Mouse (Mus musculus): ENCODE results near the gene 1700001P01Rik. TPM values are rescaled to one million over a fixed set of nuclear protein-coding genes. Genes with fewer than 3 reads are reported as not detected.
A peak's percentile ranks its signal among the peaks of the same experiment; 100 is the strongest.

Gene 1700001P01Rik
- polyA plus RNA-seq, 1 experiment: not detected

- TF ChIP-seq CTCF (IDR thresholded peaks at IDR 0.05; ENCODE audit: extremely low read depth, insufficient read length, insufficient replicate concordance, low read depth, low read length) (no peak), POLR2A (IDR thresholded peaks at IDR 0.05; ENCODE audit: low read depth, low read length) (no peak)
- Histone ChIP-seq H3K36me3 (ENCODE audit: control insufficient read depth, insufficient read depth, low read length) (peaks cover 38% of the 10 kb centered on the region), H3K27me3 (ENCODE audit: control insufficient read depth, insufficient read depth, low read length) (no peaks in the 10 kb centered on the region), H3K4me3 (ENCODE audit: low read depth, low read length) (peak overlapping the region; percentile 26), H3K27ac (ENCODE audit: insufficient read depth, low read depth, low read length) (peak overlapping the region; percentile 23), H3K4me1 (ENCODE audit: control insufficient read depth, insufficient read depth, insufficient read length, low read length) (peaks cover 66% of the 10 kb centered on the region)
- 32% methylated on average over 15 of the region's 15 CpGs for WGBS
Measured at GRCm38 (mm10) chr11:97805662-97806612, 30.2 kb upstream of the 1700001P01Rik start.

GRCm38 (mm10) chr11:97804841-97805661, 29.3 kb upstream of the 1700001P01Rik start:
- peak overlapping the region; percentile 23 for H3K27ac ChIP-seq (ENCODE audit: insufficient read depth, low read depth, low read length)
- 24% methylated on average over 9 of the region's 9 CpGs for WGBS
- H3K4me1 ChIP-seq (ENCODE audit: control insufficient read depth, insufficient read depth, insufficient read length, low read length): peaks cover 63% of the 10 kb centered on the region
- H3K36me3 ChIP-seq (ENCODE audit: control insufficient read depth, insufficient read depth, low read length): peaks cover 35% of the 10 kb centered on the region
- H3K4me3 ChIP-seq (ENCODE audit: low read depth, low read length): no peak overlapping the region
- H3K27me3 ChIP-seq (ENCODE audit: control insufficient read depth, insufficient read depth, low read length): no peaks in the 10 kb centered on the region
- no peak for TF ChIP-seq CTCF (IDR thresholded peaks at IDR 0.05; ENCODE audit: extremely low read depth, insufficient read length, insufficient replicate concordance, low read depth, low read length)
- no peak for TF ChIP-seq POLR2A (IDR thresholded peaks at IDR 0.05; ENCODE audit: low read depth, low read length)

- Histone ChIP-seq H3K27me3 (ENCODE audit: control insufficient read depth, insufficient read depth, low read length) (no peaks in the 10 kb centered on the region), H3K36me3 (ENCODE audit: control insufficient read depth, insufficient read depth, low read length) (peaks cover 26% of the 10 kb centered on the region), H3K27ac (ENCODE audit: insufficient read depth, low read depth, low read length) (peak overlapping the region; percentile 60), H3K4me3 (ENCODE audit: low read depth, low read length) (peak overlapping the region; percentile 18; the same call in 1 of the 2 replicates), H3K4me1 (ENCODE audit: control insufficient read depth, insufficient read depth, insufficient read length, low read length) (peaks cover 52% of the 10 kb centered on the region)
- TF ChIP-seq CTCF (IDR thresholded peaks at IDR 0.05; ENCODE audit: extremely low read depth, insufficient read length, insufficient replicate concordance, low read depth, low read length): no peak
- TF ChIP-seq POLR2A (IDR thresholded peaks at IDR 0.05; ENCODE audit: low read depth, low read length): no peak
- WGBS: 55% methylated on average over 5 of the region's 5 CpGs
Measured at GRCm38 (mm10) chr11:97803847-97804246, 28.1 kb upstream of the 1700001P01Rik start.

- H3K27me3 ChIP-seq (ENCODE audit: control insufficient read depth, insufficient read depth, low read length): no peaks in the 10 kb centered on the region
- WGBS: 33% methylated on average over 6 of the region's 6 CpGs
- H3K27ac ChIP-seq (ENCODE audit: insufficient read depth, low read depth, low read length): peak overlapping the region; percentile 99
- TF ChIP-seq CTCF (IDR thresholded peaks at IDR 0.05; ENCODE audit: extremely low read depth, insufficient read length, insufficient replicate concordance, low read depth, low read length) (no peak), POLR2A (IDR thresholded peaks at IDR 0.05; ENCODE audit: low read depth, low read length) (no peak)
- no peak overlapping the region for H3K4me3 ChIP-seq (ENCODE audit: low read depth, low read length)
- peaks cover 13% of the 10 kb centered on the region for H3K36me3 ChIP-seq (ENCODE audit: control insufficient read depth, insufficient read depth, low read length)
- peaks cover 46% of the 10 kb centered on the region for H3K4me1 ChIP-seq (ENCODE audit: control insufficient read depth, insufficient read depth, insufficient read length, low read length)
Measured at GRCm38 (mm10) chr11:97802495-97802894, 26.8 kb upstream of the 1700001P01Rik start.

GRCm38 (mm10) chr11:97802194-97802470, 26.4 kb upstream of the 1700001P01Rik start:
- no peaks in the 10 kb centered on the region for H3K27me3 ChIP-seq (ENCODE audit: control insufficient read depth, insufficient read depth, low read length)
- H3K4me1 ChIP-seq (ENCODE audit: control insufficient read depth, insufficient read depth, insufficient read length, low read length): peaks cover 46% of the 10 kb centered on the region
- peak overlapping the region; percentile 99 for H3K27ac ChIP-seq (ENCODE audit: insufficient read depth, low read depth, low read length)
- H3K4me3 ChIP-seq (ENCODE audit: low read depth, low read length): peak overlapping the region; percentile 95
- TF ChIP-seq POLR2A (IDR thresholded peaks at IDR 0.05; ENCODE audit: low read depth, low read length) (no peak), CTCF (IDR thresholded peaks at IDR 0.05; ENCODE audit: extremely low read depth, insufficient read length, insufficient replicate concordance, low read depth, low read length) (no peak)
- peaks cover 11% of the 10 kb centered on the region for H3K36me3 ChIP-seq (ENCODE audit: control insufficient read depth, insufficient read depth, low read length)
- 10% methylated on average over 1 of the region's 1 CpGs for WGBS

GRCm38 (mm10) chr11:97801409-97802193, 25.9 kb upstream of the 1700001P01Rik start:
- H3K4me3 ChIP-seq (ENCODE audit: low read depth, low read length): peak overlapping the region; percentile 95
- H3K27ac ChIP-seq (ENCODE audit: insufficient read depth, low read depth, low read length): peak overlapping the region; percentile 99
- H3K4me1 ChIP-seq (ENCODE audit: control insufficient read depth, insufficient read depth, insufficient read length, low read length): peaks cover 42% of the 10 kb centered on the region
- H3K36me3 ChIP-seq (ENCODE audit: control insufficient read depth, insufficient read depth, low read length): peaks cover 6% of the 10 kb centered on the region; the same call in 1 of the 2 replicates
- H3K27me3 ChIP-seq (ENCODE audit: control insufficient read depth, insufficient read depth, low read length): no peaks in the 10 kb centered on the region
- TF ChIP-seq POLR2A (IDR thresholded peaks at IDR 0.05; ENCODE audit: low read depth, low read length) (no peak), CTCF (IDR thresholded peaks at IDR 0.05; ENCODE audit: extremely low read depth, insufficient read length, insufficient replicate concordance, low read depth, low read length) (peak; percentile 67; the same call in 1 of the 2 replicates)
- WGBS: 15% methylated on average over 8 of the region's 8 CpGs

Data from small intestine, adult 2 months (tissue).